Mouse (Mus musculus): Measurements from ENCODE around the gene Pnpla3.

DNA sequence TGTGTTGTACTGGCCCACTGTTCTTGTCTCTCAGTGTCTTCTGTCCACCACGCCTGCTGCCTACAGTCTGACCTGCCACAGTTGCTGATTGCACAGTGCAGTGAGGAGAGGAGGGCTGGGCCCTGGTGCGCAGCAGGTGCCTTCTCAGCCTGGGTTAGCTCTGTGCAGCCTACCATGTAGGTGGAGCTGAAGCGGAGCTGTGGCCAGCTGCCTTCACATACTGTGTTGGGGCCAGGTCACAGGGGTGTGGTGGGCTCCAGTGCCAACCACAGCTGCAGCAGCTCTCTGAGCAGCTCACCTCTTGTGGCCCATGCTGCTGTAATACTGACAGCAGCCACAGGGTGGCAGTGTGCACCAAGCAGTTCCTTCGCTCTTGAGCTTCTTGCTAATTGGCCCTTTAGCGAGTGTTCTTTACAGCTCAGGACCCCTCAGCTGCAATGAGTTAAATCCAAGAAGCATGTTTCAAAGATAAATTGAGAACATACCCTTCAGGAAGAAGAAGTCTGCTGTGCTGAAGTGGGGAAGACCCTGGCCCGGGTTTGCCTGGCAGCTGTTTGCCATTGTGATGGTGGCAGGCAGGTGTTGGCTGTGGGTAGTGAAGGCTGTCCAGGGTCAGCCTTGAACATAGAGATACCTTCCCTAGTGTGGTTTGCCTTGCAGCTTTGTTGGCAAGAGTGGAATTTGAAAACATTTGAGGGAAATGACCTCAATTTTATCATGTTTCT is 44.6 kb downstream of the Pnpla3 start:
- peak; percentile 100 for TF ChIP-seq CTCF (IDR thresholded peaks at IDR 0.05; ENCODE audit: control insufficient read depth, insufficient read depth, low read length)
- no peak for TF ChIP-seq POLR2A (IDR thresholded peaks at IDR 0.05; ENCODE audit: borderline replicate concordance, control insufficient read depth, low read depth, low read length)
